Mouse (Mus musculus): ENCODE measurements at regions not wholly inside any gene's neighbourhood (a gene's known extent, or its start where the extent isn't known, plus 50 kb on each side); places are given as distances from the start of the nearest gene placed in this dataset.

GRCm38 (mm10) chr12:73428171-73428570, 118.0 kb downstream of the Tmem30b start:
- TF ChIP-seq POLR2A (IDR thresholded peaks at IDR 0.05; ENCODE audit: low read depth, low read length), result no peak
- no peak for TF ChIP-seq CTCF (IDR thresholded peaks at IDR 0.05; ENCODE audit: borderline replicate concordance, insufficient read depth, low read length)
- Histone ChIP-seq H3K4me1 (ENCODE audit: control insufficient read depth, insufficient read depth, low read length) (peaks cover 3% of the 10 kb centered on the region; the same call in 1 of the 2 replicates), H3K4me3 (ENCODE audit: insufficient read depth, low read length) (no peak overlapping the region), H3K27ac (ENCODE audit: insufficient read depth, low read length) (no peak overlapping the region; the same call in 1 of the 2 replicates)

DNA sequence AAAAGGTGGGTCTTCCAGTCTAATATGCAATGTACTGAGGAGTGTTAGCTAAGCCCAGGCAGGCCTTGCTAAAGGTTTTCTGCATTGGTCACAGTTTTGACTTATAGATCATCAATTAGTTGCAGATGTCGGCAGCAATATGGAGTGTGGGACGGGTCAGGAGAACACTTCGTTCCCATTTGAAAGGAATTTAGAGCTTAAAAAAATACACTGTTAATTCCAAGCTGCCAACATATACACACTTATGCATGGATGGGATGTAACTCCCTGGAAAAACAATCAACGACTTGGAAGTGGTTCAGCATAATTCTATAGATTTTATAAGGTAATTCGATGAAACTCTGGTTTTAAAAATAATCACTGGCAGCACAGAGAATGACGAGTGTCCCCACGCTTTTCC, 121.4 kb downstream of the Tmem30b start:
- H3K4me3 ChIP-seq (ENCODE audit: insufficient read depth, low read length), result no peak overlapping the region
- no peak overlapping the region for H3K27ac ChIP-seq (ENCODE audit: insufficient read depth, low read length)
- no peak for TF ChIP-seq CTCF (IDR thresholded peaks at IDR 0.05; ENCODE audit: borderline replicate concordance, insufficient read depth, low read length)
- no peak for TF ChIP-seq POLR2A (IDR thresholded peaks at IDR 0.05; ENCODE audit: low read depth, low read length)
- peaks cover 3% of the 10 kb centered on the region; the same call in 1 of the 2 replicates for H3K4me1 ChIP-seq (ENCODE audit: control insufficient read depth, insufficient read depth, low read length)

- no peak overlapping the region for H3K27ac ChIP-seq (ENCODE audit: insufficient read depth, low read length)
- H3K4me1 ChIP-seq (ENCODE audit: control insufficient read depth, insufficient read depth, low read length), result peaks cover 13% of the 10 kb centered on the region
- no peak overlapping the region for H3K4me3 ChIP-seq (ENCODE audit: insufficient read depth, low read length)
- TF ChIP-seq POLR2A (IDR thresholded peaks at IDR 0.05; ENCODE audit: low read depth, low read length) (no peak), CTCF (IDR thresholded peaks at IDR 0.05; ENCODE audit: borderline replicate concordance, insufficient read depth, low read length) (no peak)
These were observed 129.1 kb downstream of the Tmem30b start for GRCm38 (mm10) chr12:73417101-73417500.

DNA sequence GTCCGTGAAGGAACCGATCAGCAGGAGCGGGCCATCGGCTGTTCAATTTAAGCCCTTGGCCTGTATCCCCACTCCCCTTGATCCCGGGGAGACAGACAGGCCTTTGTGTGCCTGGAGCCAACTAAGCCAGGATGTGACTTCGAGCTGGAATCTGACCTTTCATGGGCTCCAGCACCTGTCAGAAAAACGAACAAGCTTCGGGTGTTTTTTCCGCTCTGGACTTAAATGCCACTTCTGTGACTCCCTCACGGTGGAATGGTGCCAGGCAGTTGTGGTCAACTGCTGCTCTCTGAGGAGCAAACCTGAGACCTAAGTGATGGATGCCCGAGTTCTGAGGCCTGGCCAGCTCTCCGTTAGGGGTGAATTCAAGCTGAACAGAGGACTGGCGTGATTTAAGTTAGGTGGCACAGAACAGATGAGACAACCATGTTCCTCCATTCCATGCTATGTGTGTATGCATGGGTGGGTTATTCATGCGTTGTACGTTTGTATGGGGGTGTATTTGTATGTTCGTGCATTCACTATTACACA, 129.8 kb downstream of the Tmem30b start:
- no peak overlapping the region for H3K4me3 ChIP-seq (ENCODE audit: insufficient read depth, low read length)
- peaks cover 13% of the 10 kb centered on the region for H3K4me1 ChIP-seq (ENCODE audit: control insufficient read depth, insufficient read depth, low read length)
- TF ChIP-seq POLR2A (IDR thresholded peaks at IDR 0.05; ENCODE audit: low read depth, low read length) (no peak), CTCF (IDR thresholded peaks at IDR 0.05; ENCODE audit: borderline replicate concordance, insufficient read depth, low read length) (no peak)
- no peak overlapping the region; the same call in 1 of the 2 replicates for H3K27ac ChIP-seq (ENCODE audit: insufficient read depth, low read length)

DNA sequence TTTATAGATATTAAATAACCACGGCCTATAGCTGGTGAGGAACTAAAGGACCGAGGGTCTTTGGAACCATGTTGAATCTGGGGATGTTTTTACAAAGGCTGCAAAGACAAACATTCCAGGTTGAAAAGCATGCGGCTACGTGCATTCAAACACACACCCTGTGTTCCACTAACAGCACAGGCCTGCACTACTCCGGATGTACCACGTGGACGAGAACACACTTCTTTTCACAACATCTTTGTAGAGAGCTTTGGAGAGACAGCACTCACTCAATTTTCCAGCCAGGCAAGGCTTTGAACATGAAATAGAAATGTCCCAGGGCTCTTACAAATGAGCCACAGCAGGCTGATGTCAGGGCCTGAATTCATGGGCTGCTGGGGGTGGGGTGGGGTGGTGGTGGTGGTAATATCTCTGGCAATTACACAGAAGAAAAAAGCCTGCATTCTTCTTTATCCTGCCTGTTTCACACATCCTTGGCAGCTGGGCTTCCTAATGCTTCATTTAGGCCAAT, 129.3 kb downstream of the Slc38a6 start:
- H3K27ac ChIP-seq (ENCODE audit: insufficient read depth, low read length), result peak overlapping the region; percentile 39
- H3K4me3 ChIP-seq (ENCODE audit: insufficient read depth, low read length), result no peak overlapping the region
- peaks cover 15% of the 10 kb centered on the region for H3K4me1 ChIP-seq (ENCODE audit: control insufficient read depth, insufficient read depth, low read length)
- TF ChIP-seq CTCF (IDR thresholded peaks at IDR 0.05; ENCODE audit: borderline replicate concordance, insufficient read depth, low read length), result no peak
- TF ChIP-seq POLR2A (IDR thresholded peaks at IDR 0.05; ENCODE audit: low read depth, low read length), result no peak

DNA sequence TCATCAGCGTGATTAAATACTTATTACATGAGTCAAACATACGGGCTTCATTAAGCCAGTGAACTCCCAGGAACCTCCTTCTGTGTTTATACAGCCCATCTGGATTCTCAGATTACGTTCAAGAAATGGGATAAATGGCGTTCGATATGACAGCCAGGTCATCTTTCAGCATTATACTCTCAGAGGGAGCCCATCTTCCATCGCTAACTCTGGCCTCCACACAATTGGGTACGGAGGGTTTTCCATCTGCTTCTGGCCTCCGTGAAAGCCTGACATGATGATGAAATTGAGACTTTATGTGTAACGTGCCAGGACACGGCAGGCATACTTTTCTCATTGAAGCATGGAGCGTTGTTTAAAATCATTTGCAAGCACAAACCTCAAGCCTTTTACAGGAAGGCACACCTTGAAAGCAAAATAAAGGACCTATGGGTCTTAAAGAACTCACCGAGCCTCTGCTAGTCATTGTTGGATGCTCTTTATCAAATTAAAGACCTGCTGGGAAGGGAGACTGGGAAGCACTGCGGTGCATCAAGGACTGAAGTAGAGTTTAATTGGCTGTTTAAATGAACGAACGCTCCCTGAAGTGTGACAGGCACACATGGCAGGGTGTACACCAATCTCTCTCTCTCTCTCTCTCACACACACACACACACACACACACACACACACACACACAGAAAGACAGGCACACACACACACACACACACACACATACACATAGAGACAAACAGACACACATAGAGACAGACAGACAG, 127.0 kb downstream of the Slc38a6 start:
- peaks cover 15% of the 10 kb centered on the region for H3K4me1 ChIP-seq (ENCODE audit: control insufficient read depth, insufficient read depth, low read length)
- no peak for TF ChIP-seq CTCF (IDR thresholded peaks at IDR 0.05; ENCODE audit: borderline replicate concordance, insufficient read depth, low read length)
- TF ChIP-seq POLR2A (IDR thresholded peaks at IDR 0.05; ENCODE audit: low read depth, low read length), result no peak
- no peak overlapping the region for H3K27ac ChIP-seq (ENCODE audit: insufficient read depth, low read length)
- H3K4me3 ChIP-seq (ENCODE audit: insufficient read depth, low read length), result no peak overlapping the region

- Histone ChIP-seq H3K4me3 (ENCODE audit: insufficient read depth, low read length) (no peak overlapping the region), H3K27ac (ENCODE audit: insufficient read depth, low read length) (no peak overlapping the region), H3K4me1 (ENCODE audit: control insufficient read depth, insufficient read depth, low read length) (peaks cover 15% of the 10 kb centered on the region)
- TF ChIP-seq CTCF (IDR thresholded peaks at IDR 0.05; ENCODE audit: borderline replicate concordance, insufficient read depth, low read length) (no peak), POLR2A (IDR thresholded peaks at IDR 0.05; ENCODE audit: low read depth, low read length) (no peak)
These were observed 125.9 kb downstream of the Slc38a6 start for GRCm38 (mm10) chr12:73412500-73412899.

DNA sequence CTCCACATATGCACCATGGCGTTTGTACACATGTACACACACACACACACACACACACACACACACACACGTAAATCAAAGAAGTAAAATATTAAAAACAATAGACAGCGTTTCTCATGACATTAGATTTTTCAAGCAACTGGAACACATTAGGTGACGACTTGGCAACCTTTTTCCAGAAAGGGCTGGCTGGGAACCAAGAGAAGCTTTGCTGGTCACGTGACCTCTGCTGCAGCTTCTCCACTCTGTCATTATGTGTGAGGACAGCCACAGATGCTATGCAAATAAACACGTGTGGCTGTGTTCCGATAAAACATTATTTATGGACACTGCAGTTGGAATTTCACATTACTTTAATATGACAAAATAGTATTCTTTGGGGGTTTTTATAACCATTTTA, 124.3 kb downstream of the Slc38a6 start:
- Histone ChIP-seq H3K4me1 (ENCODE audit: control insufficient read depth, insufficient read depth, low read length) (peaks cover 15% of the 10 kb centered on the region), H3K4me3 (ENCODE audit: insufficient read depth, low read length) (no peak overlapping the region), H3K27ac (ENCODE audit: insufficient read depth, low read length) (no peak overlapping the region)
- TF ChIP-seq POLR2A (IDR thresholded peaks at IDR 0.05; ENCODE audit: low read depth, low read length) (no peak), CTCF (IDR thresholded peaks at IDR 0.05; ENCODE audit: borderline replicate concordance, insufficient read depth, low read length) (no peak)

DNA sequence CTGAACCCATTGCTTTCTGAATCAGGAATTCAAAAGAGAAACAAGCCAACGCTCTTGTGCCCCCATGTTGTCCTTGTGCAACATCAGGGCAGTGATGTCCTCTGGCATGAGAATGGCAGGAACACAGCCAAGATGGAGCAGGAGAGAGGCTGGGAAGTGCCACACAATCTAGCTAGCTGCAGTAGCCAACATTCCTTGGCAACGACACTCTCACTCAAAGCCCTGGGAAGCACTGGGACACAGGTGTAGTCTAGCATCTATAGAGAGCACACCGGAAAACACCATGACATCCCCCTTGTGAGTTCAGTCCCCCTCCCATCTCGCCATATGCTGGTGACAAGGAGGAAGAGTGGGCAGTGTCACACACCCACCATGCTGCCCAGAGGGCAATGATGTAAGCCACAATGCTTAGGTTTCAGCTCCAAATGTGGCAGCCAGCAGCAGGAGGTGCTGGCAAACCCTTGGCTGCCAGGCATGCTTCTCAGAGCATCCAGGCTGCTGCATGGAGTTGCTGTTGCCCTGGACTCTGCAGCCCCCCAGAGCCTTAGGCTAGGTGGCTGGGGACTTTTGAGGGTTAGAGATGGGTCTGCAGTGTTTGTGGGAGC, 123.0 kb downstream of the Slc38a6 start:
- H3K4me1 ChIP-seq (ENCODE audit: control insufficient read depth, insufficient read depth, low read length), result peaks cover 13% of the 10 kb centered on the region
- H3K27ac ChIP-seq (ENCODE audit: insufficient read depth, low read length), result no peak overlapping the region
- no peak overlapping the region for H3K4me3 ChIP-seq (ENCODE audit: insufficient read depth, low read length)
- TF ChIP-seq POLR2A (IDR thresholded peaks at IDR 0.05; ENCODE audit: low read depth, low read length), result no peak
- TF ChIP-seq CTCF (IDR thresholded peaks at IDR 0.05; ENCODE audit: borderline replicate concordance, insufficient read depth, low read length), result no peak

GRCm38 (mm10) chr12:73408614-73409013, 122.0 kb downstream of the Slc38a6 start:
- TF ChIP-seq POLR2A (IDR thresholded peaks at IDR 0.05; ENCODE audit: low read depth, low read length), result no peak
- no peak for TF ChIP-seq CTCF (IDR thresholded peaks at IDR 0.05; ENCODE audit: borderline replicate concordance, insufficient read depth, low read length)
- Histone ChIP-seq H3K4me3 (ENCODE audit: insufficient read depth, low read length) (no peak overlapping the region), H3K27ac (ENCODE audit: insufficient read depth, low read length) (no peak overlapping the region), H3K4me1 (ENCODE audit: control insufficient read depth, insufficient read depth, low read length) (peaks cover 10% of the 10 kb centered on the region)

Data from embryonic fibroblast, embryonic 13.5 days (primary cell).